Mouse (Mus musculus) lung, embryonic 14.5 days (tissue): ENCODE results near the gene Slc5a3. TPM values are rescaled to one million over a fixed set of nuclear protein-coding genes. Genes with fewer than 3 reads are reported as not detected.

Experiments used
- ATAC-seq: fragments of 200-750 bp; cut with Nextera tagmentation; 2 replicates; pipeline ENCODE4 v1.8.0; 2017; ENCODE audit warnings: mild to moderate bottlenecking, moderate TSS enrichment, moderate library complexity; ENCODE audit not compliant: insufficient read depth
- DNase-seq: peaks from one replicate; pipeline ENCODE4 v3.0.0-alpha.2; 2015
- H3K27ac ChIP-seq: fragments of 300-500 bp; sonication (generic); 2 replicates; pipeline ENCODE4 v1.5.1; 2014; ENCODE audit warnings: low read depth, mild to moderate bottlenecking, moderate library complexity
- H3K27me3 ChIP-seq: fragments of 300-500 bp; sonication (generic); 2 replicates; pipeline ENCODE4 v1.6.1; 2014; ENCODE audit warnings: low read length, control low read depth; ENCODE audit not compliant: insufficient read depth
- H3K36me3 ChIP-seq: fragments of 300-500 bp; sonication (generic); 2 replicates; pipeline ENCODE4 v1.6.1; 2014; ENCODE audit warnings: control low read depth; ENCODE audit not compliant: insufficient read depth
- H3K4me1 ChIP-seq: fragments of 300-500 bp; sonication (generic); 2 replicates; pipeline ENCODE4 v1.6.1; 2014; ENCODE audit warnings: antibody characterized with exemption, control low read depth; ENCODE audit not compliant: insufficient read depth
- H3K4me2 ChIP-seq: fragments of 300-500 bp; sonication (generic); 2 replicates; pipeline ENCODE4 v1.6.1; 2014; ENCODE audit warnings: mild to moderate bottlenecking
- H3K4me3 ChIP-seq: fragments of 300-500 bp; sonication (generic); 2 replicates; pipeline ENCODE4 v1.5.1; 2014; ENCODE audit warnings: low read depth, low read length
- H3K9ac ChIP-seq: fragments of 300-500 bp; sonication (generic); 2 replicates; pipeline ENCODE4 v1.6.1; 2014
- H3K9me3 ChIP-seq: fragments of 300-500 bp; sonication (generic); 2 replicates; pipeline ENCODE4 v1.6.1; 2016; ENCODE audit warnings: low read depth, low read length, control low read depth
- CTCF ChIP-seq: IDR thresholded peaks from 2 replicates; pipeline ENCODE4 v1.5.1; 2016; ENCODE audit warnings: antibody characterized with exemption, low read depth
- WGBS: fragments of 180-500 bp; shearing (Covaris S2); extraction: QIAGEN DNeasy Blood & Tissue Kit; methylation state at CpG from one replicate; pipeline ENCODE4 v1.1.7; 2014; 5-methylcytosine and 5-hydroxymethylcytosine counted together
- polyA plus RNA-seq: library from polyadenylated mRNA; unstranded; fragments of >200 nt; fragmentation: Nextera tagmentation; extraction: Ambion mirVana; gene quantifications from 2 replicates; pipeline ENCODE4 v1.2.1, GENCODE M21; 2014

The Slc5a3 gene
- polyA plus RNA-seq, 1 experiment from 2014 or later = 7.4 TPM

- H3K27me3 ChIP-seq = no peaks in the 10 kb centered on the region
- H3K27ac ChIP-seq = no peak overlapping the region
- no peaks in the 10 kb centered on the region for H3K9me3 ChIP-seq
- no peak for TF ChIP-seq CTCF
- H3K4me3 ChIP-seq = no peak overlapping the region
- 73% methylated on average over 2 of the region's 2 CpGs for WGBS
- DNase-seq (no peak), ATAC-seq (no peak)
- no peak overlapping the region for H3K9ac ChIP-seq
- H3K4me2 ChIP-seq = no peak overlapping the region
- peaks cover 2% of the 10 kb centered on the region; the same call in 1 of the 2 replicates for H3K4me1 ChIP-seq
- H3K36me3 ChIP-seq = peaks cover 42% of the 10 kb centered on the region
Observed at GRCm38 (mm10) chr16:92064801-92065200, 6.7 kb downstream of the Slc5a3 start.

- H3K9me3 ChIP-seq = no peaks in the 10 kb centered on the region
- no peak overlapping the region for H3K4me2 ChIP-seq
- no peak for TF ChIP-seq CTCF
- DNase-seq = no peak
- H3K27me3 ChIP-seq = no peaks in the 10 kb centered on the region
- no peaks in the 10 kb centered on the region for H3K4me1 ChIP-seq
- no peak for ATAC-seq
- WGBS = 75% methylated on average over 8 of the region's 8 CpGs
- H3K4me3 ChIP-seq = no peak overlapping the region
- H3K36me3 ChIP-seq = peaks cover 28% of the 10 kb centered on the region
- no peak overlapping the region for H3K9ac ChIP-seq
- no peak overlapping the region for H3K27ac ChIP-seq
Observed at GRCm38 (mm10) chr16:92070338-92070737, 12.2 kb downstream of the Slc5a3 start.

GRCm38 (mm10) chr16:92076797-92077196 is 18.7 kb downstream of the Slc5a3 start:
- Histone ChIP-seq H3K4me3 (no peak overlapping the region), H3K36me3 (peaks cover 20% of the 10 kb centered on the region; the same call in 1 of the 2 replicates), H3K27ac (no peak overlapping the region), H3K9me3 (no peaks in the 10 kb centered on the region), H3K4me1 (no peaks in the 10 kb centered on the region), H3K27me3 (no peaks in the 10 kb centered on the region), H3K4me2 (no peak overlapping the region), H3K9ac (no peak overlapping the region)
- TF ChIP-seq CTCF = no peak
- DNase-seq (no peak), ATAC-seq (no peak)
- 86% methylated on average over 8 of the region's 8 CpGs for WGBS

- ATAC-seq (no peak), DNase-seq (no peak)
- TF ChIP-seq CTCF = no peak
- no peak overlapping the region for H3K4me2 ChIP-seq
- no peaks in the 10 kb centered on the region for H3K27me3 ChIP-seq
- no peaks in the 10 kb centered on the region for H3K9me3 ChIP-seq
- no peaks in the 10 kb centered on the region for H3K4me1 ChIP-seq
- 78% methylated on average over 10 of the region's 10 CpGs for WGBS
- no peak overlapping the region for H3K27ac ChIP-seq
- peaks cover 2% of the 10 kb centered on the region; the same call in 1 of the 2 replicates for H3K36me3 ChIP-seq
- H3K9ac ChIP-seq = no peak overlapping the region
- H3K4me3 ChIP-seq = no peak overlapping the region
Observed at GRCm38 (mm10) chr16:92083771-92084453, 25.8 kb downstream of the Slc5a3 start.

GRCm38 (mm10) chr16:92089225-92089624 is 31.1 kb downstream of the Slc5a3 start:
- 59% methylated on average over 3 of the region's 3 CpGs for WGBS
- Histone ChIP-seq H3K27ac (no peak overlapping the region), H3K4me3 (no peak overlapping the region), H3K9ac (no peak overlapping the region), H3K36me3 (0 out of 2 replicates have a peak, but pooled peaks cover 2% of the 10 kb centered on the region), H3K27me3 (no peaks in the 10 kb centered on the region), H3K4me1 (no peaks in the 10 kb centered on the region), H3K4me2 (no peak overlapping the region), H3K9me3 (no peaks in the 10 kb centered on the region)
- no peak for DNase-seq
- TF ChIP-seq CTCF = no peak
- no peak for ATAC-seq

- Histone ChIP-seq H3K27ac (no peak overlapping the region), H3K27me3 (no peaks in the 10 kb centered on the region), H3K36me3 (0 out of 2 replicates have a peak, but pooled peaks cover 2% of the 10 kb centered on the region), H3K4me3 (no peak overlapping the region), H3K4me2 (no peak overlapping the region), H3K9ac (no peak overlapping the region), H3K4me1 (no peaks in the 10 kb centered on the region), H3K9me3 (no peaks in the 10 kb centered on the region)
- ATAC-seq = no peak
- WGBS = 79% methylated on average over 5 of the region's 5 CpGs
- no peak for DNase-seq
- TF ChIP-seq CTCF = no peak
Observed at GRCm38 (mm10) chr16:92091876-92092275, 33.8 kb downstream of the Slc5a3 start.

GRCm38 (mm10) chr16:92098351-92099051 is 40.4 kb downstream of the Slc5a3 start:
- DNase-seq = no peak
- Histone ChIP-seq H3K9ac (no peak overlapping the region), H3K4me1 (no peaks in the 10 kb centered on the region), H3K9me3 (no peaks in the 10 kb centered on the region), H3K36me3 (no peaks in the 10 kb centered on the region), H3K27me3 (no peaks in the 10 kb centered on the region), H3K27ac (no peak overlapping the region), H3K4me3 (no peak overlapping the region), H3K4me2 (no peak overlapping the region)
- no peak for TF ChIP-seq CTCF
- no peak for ATAC-seq
- 79% methylated on average over 10 of the region's 10 CpGs for WGBS
